Mouse (Mus musculus) spleen, adult 18-20 months (tissue): ENCODE results near the gene Rwdd1.
"Not testable (repeated sequence)": the region's sequence is repeated elsewhere in the genome, so short reads cannot be mapped to it uniquely, and the experiment has no call there.

Experiments
- DNase-seq, 2 experiments: peaks; one replicate each; pipeline ENCODE4 v3.0.0; 2022; ENCODE audit warnings: mixed read lengths in 2 of 2

Gene Rwdd1

DNA sequence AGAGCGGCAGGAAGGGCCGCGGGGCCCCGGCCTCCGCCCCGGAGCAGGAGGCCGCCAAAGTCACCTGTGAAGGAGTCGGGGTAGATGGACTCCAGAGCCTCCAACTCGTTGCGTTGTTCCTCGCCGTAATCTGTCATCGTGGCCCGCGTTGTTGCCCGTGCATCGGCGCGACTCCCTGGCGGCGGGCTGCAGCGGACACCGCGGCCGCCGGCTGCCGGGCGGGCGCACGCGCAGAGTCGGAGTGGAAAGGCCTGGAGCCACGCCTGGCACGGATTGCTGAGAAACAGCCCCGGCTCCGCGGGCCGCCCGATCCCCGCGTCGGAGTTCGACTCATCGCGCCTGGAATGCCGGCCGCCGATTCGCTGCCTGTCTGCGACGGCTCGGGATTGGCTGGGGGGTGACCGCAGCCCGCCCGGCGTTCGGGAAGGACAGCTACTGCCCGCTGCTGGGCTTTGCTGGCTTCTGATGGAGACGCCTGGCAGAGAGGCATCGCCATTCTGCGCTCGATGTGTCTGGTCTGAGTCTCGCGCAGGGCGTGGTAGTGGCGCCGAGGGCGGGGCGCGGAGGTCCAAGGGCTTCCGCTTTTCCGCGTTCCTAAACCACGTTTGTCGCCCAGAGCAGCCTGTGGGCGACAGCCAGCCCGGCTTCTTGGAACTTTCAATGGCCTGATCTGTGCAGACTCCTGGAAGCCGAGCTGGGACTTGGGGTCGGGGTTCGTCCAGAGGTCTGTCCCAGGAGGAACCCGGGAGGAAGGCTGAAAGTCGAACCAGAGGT, at the start of gene Rwdd1:
Gene Rwdd1, minus strand, starts transcription at position 323 of the 774 bp plus-strand sequence.
- DNase-seq = peak; percentile 91 to 94

DNA sequence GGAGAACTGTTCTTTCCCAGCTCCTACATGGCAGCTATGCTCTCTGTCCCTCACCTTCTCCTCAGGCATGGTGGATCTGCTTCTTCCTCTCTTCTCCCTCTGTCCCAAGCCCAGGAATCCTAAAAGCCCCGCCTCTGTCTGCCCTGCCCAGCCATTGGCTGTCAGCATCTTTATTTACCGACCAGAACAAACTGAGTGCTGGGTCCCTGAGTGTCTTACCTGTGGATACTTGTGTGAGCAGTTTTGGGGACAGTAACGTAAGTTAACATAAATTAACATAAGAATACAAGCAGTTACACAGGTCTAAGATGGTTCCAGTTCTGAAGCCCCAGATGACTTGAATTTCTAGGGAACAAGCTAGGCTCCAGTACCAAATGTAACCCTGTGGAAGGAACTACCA, 47.2 kb upstream of the Rwdd1 start:
- no peak for DNase-seq

DNA sequence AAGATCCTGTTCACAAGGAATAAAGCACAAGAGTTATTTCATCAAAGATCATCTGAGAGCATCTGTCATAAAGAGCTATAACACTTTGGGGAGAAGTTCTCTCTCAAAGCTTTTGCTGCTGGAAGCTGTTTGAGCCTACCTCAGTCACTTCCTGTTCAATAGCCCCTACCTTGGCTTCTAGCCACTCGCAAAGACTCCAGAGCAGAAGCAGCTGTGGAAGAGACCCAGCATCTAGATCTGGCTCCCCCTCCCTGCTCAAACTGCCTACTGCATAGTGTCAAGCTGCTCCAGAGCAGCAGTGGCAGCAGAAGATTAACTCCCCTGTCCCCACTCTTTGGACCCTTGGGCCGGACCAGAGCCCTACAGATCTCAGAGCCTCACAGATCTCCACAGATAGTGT, 34.6 kb upstream of the Rwdd1 start:
- no peak for DNase-seq

DNA sequence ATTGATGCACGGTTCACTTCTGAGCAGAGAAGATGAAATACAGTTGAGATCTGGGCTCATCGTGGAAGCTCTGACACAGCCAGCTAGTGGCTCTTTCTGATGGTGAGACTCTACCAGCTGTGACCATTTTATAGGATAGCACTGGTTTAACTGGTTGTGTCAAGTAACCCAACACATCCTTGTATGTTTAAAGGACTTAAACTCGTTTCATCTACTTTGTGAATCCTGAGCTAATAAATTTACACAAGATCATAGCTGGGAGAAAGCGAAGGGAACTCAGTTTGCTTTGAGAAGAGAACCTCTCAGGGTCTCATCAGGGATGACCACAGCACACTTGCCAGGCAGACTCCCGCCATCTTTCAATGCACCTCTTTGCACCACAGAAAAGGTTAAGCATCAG, 24.8 kb upstream of the Rwdd1 start, which contains the start of gene Calhm4:
Gene Calhm4, minus strand, starts transcription at position 101 of the 400 bp plus-strand sequence.
- DNase-seq = no peak

DNA sequence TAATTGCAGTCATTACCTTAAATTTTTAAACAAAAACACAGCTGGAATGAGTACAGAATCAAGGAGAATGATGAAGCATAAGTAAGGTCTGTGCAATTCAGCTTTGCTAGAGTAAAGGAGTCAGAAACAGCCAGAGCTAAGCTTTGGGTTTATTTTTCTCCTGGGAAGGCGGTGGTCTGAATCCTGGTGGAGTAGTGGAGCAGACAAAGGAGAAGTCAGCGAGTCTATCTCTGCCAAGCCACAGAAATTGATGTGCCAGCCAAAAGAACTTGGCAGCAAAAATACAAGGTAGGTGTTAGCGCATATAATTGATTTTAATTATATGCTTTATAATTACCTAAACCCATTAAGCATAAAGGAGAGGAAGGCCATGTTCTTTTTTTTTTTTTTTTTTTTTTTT, 18.0 kb upstream of the Rwdd1 start, which contains the start of gene Trappc3l:
Gene Trappc3l, plus strand, starts transcription at position 197 of the 400 bp plus-strand sequence.
- no peak for DNase-seq

DNA sequence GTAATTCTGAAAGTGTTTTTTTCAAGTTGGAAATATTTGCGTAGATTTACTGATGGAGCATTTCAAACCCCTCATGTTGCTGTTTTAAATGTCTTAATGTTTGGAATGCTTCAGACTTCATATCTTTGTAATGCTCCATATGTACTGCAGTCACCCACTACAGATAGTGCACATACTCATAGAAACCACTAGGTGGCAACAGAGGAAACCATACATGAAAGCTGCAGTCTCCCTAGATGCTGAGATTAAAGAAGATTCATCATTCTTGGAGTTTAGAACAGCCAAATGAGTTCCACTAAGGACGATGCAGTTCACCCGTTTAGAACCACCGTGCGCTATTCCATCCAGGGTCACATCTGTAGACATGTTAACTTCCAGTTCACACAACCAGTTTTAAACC, 17.2 kb upstream of the Rwdd1 start:
- no peak for DNase-seq

DNA sequence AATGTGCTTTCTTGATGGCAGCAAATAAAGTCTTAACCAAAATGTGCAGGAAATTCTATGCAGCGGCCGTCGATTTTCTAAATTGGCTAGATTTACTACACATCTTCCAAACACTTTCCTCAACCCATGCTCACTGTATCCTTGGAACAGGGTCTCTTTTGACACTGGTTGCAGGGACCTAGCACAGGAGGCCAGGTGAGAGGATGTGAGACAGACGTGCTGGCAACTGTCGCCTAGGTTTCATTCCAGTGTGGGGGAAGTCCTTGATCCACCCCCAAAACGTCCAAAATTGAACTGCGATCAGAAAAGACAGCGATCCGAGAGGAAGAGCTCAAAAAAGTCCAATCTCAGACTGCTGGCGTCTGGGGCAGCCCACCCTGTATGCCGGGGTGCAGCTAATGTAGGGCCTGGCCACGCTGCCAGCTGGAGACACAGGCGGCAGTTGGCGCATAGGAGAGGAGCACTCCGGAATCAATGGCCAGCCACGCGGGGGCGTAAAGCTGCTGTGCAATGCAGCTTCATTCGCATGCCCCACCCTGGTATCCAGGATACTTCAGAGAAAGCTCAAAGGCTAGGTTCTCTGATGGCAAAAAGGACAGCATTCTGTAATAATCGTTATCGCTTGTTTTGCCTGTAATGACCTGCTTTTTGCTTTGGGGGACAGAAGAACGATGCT, 14.3 kb upstream of the Rwdd1 start:
- DNase-seq = peak; percentile 45 to 67

DNA sequence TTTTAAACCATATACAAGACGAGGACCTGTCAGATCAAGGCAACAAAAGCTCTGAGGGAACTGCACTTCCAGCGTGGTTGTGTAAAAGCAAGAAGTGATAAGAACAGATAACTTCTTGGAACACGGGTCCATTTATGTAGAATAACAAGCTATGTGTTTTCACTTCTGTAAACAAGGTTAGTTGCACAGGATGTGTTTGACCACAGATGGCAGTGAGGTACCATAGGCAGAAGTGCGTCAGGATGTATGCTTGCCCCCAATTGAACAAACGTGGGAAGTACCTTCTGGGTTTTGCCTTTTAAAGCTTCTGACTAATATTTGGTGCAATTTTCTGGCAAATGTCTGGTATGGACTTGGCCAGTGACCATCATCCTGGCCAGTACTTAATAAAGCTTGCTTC, 10.9 kb upstream of the Rwdd1 start:
- no peak for DNase-seq

DNA sequence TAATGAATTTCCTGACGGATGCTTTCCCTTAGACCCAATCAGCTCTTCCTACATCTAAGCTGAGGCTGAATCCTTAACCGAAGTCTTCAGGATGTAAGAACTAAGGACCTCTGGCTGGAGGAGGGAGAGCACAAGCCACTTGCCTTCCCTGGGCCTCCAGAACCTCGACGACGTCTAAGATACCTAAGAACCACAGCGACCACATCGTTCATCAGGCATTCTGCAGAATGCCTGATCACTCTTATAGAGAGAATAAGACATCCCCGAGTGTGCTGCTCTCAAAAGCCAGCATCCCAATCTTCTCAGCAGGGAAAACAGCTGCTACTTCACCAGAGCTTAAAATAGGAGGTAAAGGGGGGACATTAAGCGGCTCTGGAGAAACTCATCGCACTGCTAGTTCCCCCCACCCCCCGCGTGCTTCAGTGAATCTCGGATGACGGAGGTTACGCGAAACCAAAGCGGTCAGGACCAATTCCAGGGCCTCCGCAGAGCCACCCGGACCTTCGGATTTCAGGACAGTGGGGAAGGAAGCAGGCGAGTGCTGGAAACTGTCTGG, 600 bp downstream of the Rwdd1 start:
- no peak for DNase-seq

DNA sequence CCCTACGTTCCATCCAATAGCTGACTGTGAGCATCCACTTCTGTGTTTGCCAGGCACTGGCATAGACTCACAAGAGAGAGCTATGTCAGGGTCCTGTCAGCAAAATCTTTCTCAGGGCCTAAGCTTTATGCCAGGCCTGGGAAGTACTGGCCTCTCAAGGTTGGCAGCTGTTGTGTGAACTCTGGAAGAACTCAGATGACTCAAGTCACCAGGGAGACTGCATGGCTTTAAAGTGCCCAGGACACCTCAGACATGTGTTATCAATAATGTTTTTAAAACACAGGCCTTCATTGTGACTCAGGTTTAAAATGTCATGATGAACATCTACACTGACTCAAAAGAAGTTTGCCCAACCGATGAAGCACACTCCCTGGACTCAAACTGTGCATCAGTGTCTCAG, 6.2 kb downstream of the Rwdd1 start:
- DNase-seq = no peak

DNA sequence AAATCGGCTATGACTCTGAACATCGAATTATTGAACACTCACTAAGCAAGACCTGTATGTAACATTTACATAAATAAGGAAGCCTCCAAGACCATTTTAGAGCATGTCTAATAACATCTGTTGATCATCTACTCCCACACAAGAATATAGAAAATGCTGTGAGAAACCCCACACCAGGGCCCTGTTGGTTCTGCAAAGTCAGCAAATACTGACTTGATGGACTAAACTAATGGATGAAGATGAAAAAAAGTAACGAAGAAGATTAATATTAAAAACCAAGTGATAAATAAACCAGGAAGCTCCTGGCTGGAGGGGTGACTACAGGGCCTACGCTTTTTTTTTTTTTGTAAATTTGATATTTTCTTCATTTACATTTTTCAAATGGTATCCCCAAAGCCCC, 6.8 kb downstream of the Rwdd1 start:
- no peak for DNase-seq

DNA sequence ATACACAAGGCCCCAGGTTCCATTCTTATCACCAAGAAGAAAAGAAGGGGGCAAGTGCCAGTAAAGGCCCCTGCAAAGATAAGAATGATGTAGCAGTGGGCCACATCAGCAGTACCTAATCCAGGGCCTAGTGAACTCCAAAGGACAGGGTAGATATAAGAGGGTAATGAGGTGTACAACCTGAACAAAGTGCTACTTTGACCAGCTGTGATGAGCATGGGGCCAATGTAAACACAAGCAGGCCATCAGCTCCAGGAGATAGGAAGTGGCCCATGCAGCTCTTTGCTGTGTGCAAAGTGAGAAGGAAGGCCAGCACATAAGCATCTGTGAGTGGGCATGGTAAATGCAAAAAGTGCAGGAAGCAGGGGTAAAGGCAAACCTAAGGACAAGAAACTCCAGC, 21.0 kb downstream of the Rwdd1 start:
- DNase-seq = no peak

DNA sequence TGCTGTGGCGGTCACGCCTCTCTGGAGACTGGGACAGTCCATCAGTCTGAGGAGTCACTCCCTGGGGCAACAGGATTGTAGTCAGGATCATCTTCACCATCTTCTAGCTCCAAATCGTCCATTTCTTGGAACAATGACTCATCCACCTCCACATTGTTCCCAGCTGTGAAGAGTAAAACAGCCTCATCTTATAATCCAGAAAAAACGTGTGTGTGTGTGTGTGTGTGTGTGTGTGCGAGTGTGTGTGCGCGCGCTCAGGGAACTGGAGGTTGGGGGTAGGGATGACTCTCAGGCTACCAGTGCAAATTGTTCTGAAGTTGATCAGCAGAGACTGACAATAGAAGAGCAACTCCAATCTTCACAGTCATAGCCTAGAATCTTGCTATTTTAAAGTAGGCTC, 22.7 kb downstream of the Rwdd1 start:
- DNase-seq = not testable (repeated sequence)

DNA sequence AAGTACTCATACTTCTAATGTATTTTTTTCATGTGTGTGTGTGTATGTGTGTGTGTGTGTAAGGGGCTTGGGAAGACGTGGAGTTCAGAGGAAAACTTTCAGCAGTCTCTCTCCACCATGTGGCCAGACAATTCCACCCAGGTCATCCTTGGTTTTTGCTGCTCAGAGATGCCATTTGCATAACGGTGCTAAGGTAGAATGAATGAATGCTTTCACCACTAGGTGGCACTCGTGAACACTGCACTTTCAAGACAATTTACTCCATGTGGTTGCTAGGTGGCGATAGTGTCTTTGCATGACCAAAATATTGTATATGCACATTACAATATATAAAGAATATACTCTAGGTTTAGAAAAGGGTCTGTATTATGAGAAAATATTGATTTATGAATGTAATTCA, 32.7 kb downstream of the Rwdd1 start:
- peak in 1 of 2 experiments; percentile 61 for DNase-seq

DNA sequence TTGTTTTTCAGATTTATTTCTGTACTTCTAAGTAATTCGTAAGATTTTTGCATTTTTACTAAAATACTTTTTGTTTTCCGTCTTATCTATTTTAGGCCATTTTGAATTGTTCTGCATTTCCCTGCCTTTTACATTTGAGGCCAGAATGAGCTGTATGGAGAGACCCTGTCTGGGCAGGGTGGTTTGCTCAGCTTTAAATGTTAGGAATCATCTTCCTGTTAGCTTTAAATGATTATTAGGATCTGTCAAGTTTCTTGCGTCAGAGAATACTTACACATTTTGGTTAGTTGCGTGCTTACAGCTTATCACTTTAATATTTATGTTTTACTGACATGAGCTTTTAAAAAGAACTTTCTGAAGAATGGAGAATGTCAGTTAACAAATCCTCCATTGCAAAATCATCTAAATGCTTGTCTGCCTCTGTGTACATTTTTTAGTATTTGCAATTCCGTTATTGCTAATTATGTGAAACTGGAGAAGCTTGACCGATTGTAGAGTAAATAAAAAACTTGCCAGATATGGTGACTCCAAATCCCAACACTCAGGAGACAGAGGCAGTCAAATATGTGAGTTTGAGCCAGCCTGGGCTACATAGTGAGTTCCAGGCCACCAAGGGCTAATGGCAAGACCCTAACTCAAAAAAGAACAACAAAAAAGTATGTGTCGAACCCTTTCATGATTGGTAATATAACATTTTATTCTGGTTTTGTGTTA, 44.5 kb downstream of the Rwdd1 start:
- DNase-seq = no peak

DNA sequence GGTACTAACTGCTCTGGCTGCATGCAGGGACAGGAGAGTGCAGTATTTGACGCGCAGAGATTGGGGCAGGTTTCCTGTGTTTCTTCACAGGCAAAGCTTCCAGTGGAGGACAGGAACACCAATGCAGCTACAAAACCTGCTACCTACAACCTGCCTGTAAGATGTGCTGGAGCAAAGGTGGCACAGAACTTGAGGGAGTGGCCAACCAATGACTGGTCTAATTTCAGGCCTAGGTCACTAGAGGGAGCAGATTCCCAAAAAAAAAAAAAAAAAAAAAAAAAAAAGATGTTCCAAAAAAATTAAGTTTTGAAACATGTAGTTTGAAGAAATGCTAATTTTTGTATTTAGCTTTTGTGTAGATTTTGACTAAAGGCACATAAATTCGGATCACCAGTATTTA, 66.9 kb downstream of the Rwdd1 start:
- no peak for DNase-seq

DNA sequence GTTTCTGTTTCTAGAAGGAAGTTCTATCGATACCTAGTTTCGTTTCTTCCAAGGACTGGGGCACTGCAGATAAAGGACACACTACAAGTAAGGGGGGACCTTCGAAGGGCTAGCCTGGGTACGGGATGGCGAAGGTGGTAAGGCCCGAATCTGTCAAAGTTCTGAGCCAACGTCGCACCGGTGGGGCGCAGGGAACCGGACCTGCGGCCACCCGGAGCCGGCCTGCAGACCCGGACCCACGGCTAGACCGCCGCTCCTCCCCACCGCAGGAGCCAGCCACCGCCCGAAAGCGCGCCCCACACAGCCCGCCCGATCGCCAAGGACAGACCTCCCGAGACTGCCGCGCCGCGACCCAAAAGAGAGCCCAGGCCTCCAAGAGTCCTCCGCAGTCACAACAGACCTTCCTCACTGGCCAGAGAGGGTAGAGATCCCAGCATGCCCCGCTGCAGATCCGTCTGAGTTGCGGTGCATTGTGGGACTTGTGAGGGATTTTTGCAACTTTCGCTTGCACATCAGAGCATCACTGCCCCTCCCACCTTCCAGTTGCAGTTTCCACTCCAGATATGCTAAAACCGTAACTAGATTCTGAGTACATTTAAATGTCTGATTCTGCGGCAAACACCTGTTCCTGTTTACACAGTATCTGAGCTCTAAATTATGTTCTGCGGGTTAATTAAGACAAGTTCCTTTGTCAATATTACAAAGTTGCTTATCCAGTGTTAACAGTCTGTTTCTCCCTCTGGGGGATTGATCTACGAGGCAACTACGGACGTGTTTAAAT, 68.4 kb downstream of the Rwdd1 start, which contains the start of gene Zup1:
Gene Zup1, minus strand, starts transcription at position 467 of the 781 bp plus-strand sequence.
- DNase-seq = peak; percentile 76 to 83
